ENCODE assay signal across 18 mouse cellular contexts in the genomic region with DNA sequence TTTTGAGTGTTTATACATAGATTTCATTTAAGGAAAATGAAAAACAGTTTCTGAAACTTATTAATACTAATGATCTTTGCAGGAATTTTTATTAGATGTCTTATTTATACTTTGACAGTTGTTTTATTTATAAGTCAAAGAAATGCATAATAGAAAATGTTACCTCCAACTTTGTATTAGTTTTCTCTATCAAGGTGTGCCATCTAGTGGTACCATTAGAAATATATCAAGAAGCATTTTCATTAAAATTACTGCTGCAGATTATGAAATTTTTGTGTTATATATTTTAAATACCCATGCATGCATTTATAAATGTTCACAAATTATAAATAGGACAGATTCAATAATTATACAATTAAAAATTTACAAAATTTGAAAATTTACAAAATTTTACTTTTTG.
DNase-seq lines count a peak whose midpoint lies in the region; ATAC-seq and TF ChIP-seq lines count a peak whose summit lies in the region.
"Had no signal": no experiment of that assay in that cellular context is flagged by ENCODE, and none has a peak within 500 bp of the region (broad histone marks: within the 10 kb centered on the region; RNA-seq: fewer than 3 reads in every experiment).

No protein-coding gene starts in this region.

- peak; percentile 20 for TF ChIP-seq RAD21 in CH12.LX (IDR thresholded peaks at IDR 0.05; ENCODE audit: low read depth, low read length)

- H3K27ac ChIP-seq in heart, adult 2 months = no peak overlapping the region
- no peak overlapping the region for H3K27ac ChIP-seq in liver, postnatal 0 days (ENCODE audit: low read depth)
- no peak overlapping the region for H3K27ac ChIP-seq in CH12.LX (ENCODE audit: insufficient read depth, low read depth)
- no peak overlapping the region for H3K27ac ChIP-seq in thymus, adult 2 months (ENCODE audit: control insufficient read depth, insufficient read depth, low read length)
- H3K27ac ChIP-seq: embryonic facial prominence, embryonic 15.5 days; forebrain, embryonic 12.5 days; kidney, embryonic 15.5 days; limb, embryonic 13.5 days; lung, embryonic 15.5 days had no signal

- in situ Hi-C loops in CH12.LX (cut with MboI; ENCODE audit: low pct_ligation_motif_present, low pct_unique_long_range_greater_than_20kb, low sequenced_read_pairs) = no loop called here

- H3K27me3 ChIP-seq in heart, adult 2 months (ENCODE audit: control insufficient read depth, insufficient read depth, low read length) = no peaks in the 10 kb centered on the region
- no peaks in the 10 kb centered on the region for H3K27me3 ChIP-seq in liver, postnatal 0 days (ENCODE audit: insufficient read depth, low read length)
- H3K27me3 ChIP-seq in CH12.LX (replicated peaks) = no peaks in the 10 kb centered on the region
- no peaks in the 10 kb centered on the region for H3K27me3 ChIP-seq in thymus, adult 2 months (ENCODE audit: control insufficient read depth, insufficient read depth, low read length)
- H3K27me3 ChIP-seq: embryonic facial prominence, embryonic 15.5 days; forebrain, embryonic 12.5 days; kidney, embryonic 15.5 days; limb, embryonic 13.5 days; lung, embryonic 15.5 days had no signal

- no peak for TF ChIP-seq POLR2A in heart, adult 2 months (IDR thresholded peaks at IDR 0.05; ENCODE audit: insufficient read depth, low read depth, low read length)
- no peak for TF ChIP-seq POLR2A in CH12.LX (IDR thresholded peaks at IDR 0.05; ENCODE audit: low read depth, low read length)
- no peak for TF ChIP-seq POLR2A in thymus, adult 2 months (IDR thresholded peaks at IDR 0.05; ENCODE audit: control insufficient read depth, extremely low read depth, insufficient read depth, low read length, poor library complexity)

- no peak for DNase-seq in heart, adult 2 months
- no peak for DNase-seq in heart, adult 11 months
- no peak for DNase-seq in liver, postnatal 0 days
- DNase-seq in liver (no peak), CH12.LX (ENCODE audit: extremely low read depth) (no peak)
- peak; percentile 15 for DNase-seq in embryo, embryonic 10.5 days (ENCODE audit: low spot score)
- DNase-seq in thymus, adult 2 months = no peak
- DNase-seq: adrenal gland, postnatal 36 days; cerebellum, postnatal 14 days; heart, postnatal 14 days; right cerebral cortex, postnatal 14 days had no signal

- TF ChIP-seq EP300 in heart, adult 2 months (IDR thresholded peaks at IDR 0.05; ENCODE audit: insufficient read depth, low read depth, low read length) = no peak
- no peak for TF ChIP-seq EP300 in liver, postnatal 0 days (IDR thresholded peaks at IDR 0.05; ENCODE audit: low read depth)
- TF ChIP-seq EP300 in CH12.LX (IDR thresholded peaks at IDR 0.05; ENCODE audit: low read length) = no peak

- H3K9me3 ChIP-seq in liver, postnatal 0 days (ENCODE audit: low read length) = no peaks in the 10 kb centered on the region
- H3K9me3 ChIP-seq in CH12.LX (replicated peaks; ENCODE audit: low read length) = peaks cover 35% of the 10 kb centered on the region
- H3K9me3 ChIP-seq: embryonic facial prominence, embryonic 15.5 days; forebrain, embryonic 12.5 days; kidney, embryonic 15.5 days; limb, embryonic 13.5 days; lung, embryonic 15.5 days had no signal

- no peak overlapping the region for H3K4me2 ChIP-seq in liver, postnatal 0 days (ENCODE audit: low read depth, low read length)
- no peak overlapping the region for H3K4me2 ChIP-seq in CH12.LX (ENCODE audit: insufficient read depth, low read depth, poor library complexity, severe bottlenecking)
- H3K4me2 ChIP-seq: embryonic facial prominence, embryonic 15.5 days; forebrain, embryonic 12.5 days; kidney, embryonic 15.5 days; limb, embryonic 13.5 days; lung, embryonic 15.5 days; midbrain, embryonic 11.5 days had no signal

- no peaks in the 10 kb centered on the region for H3K4me1 ChIP-seq in heart, adult 2 months (ENCODE audit: control insufficient read depth, insufficient read depth, low read length)
- H3K4me1 ChIP-seq in liver, postnatal 0 days (ENCODE audit: insufficient read depth) = no peaks in the 10 kb centered on the region
- H3K4me1 ChIP-seq in CH12.LX (ENCODE audit: control insufficient read depth in 1 of 2, insufficient read depth in 2 of 2) = no peaks in the 10 kb centered on the region
- no peaks in the 10 kb centered on the region for H3K4me1 ChIP-seq in thymus, adult 2 months (replicated peaks; ENCODE audit: control insufficient read depth, insufficient read depth, low read length)
- H3K4me1 ChIP-seq: embryonic facial prominence, embryonic 15.5 days; forebrain, embryonic 12.5 days; kidney, embryonic 15.5 days; limb, embryonic 13.5 days; lung, embryonic 15.5 days had no signal

- no peaks in the 10 kb centered on the region for H3K79me2 ChIP-seq in heart, adult 2 months (replicated peaks; ENCODE audit: control insufficient read depth, insufficient read depth, low read length)
- H3K79me2 ChIP-seq in CH12.LX (replicated peaks; ENCODE audit: control insufficient read depth, extremely low read depth, insufficient read depth, poor library complexity, severe bottlenecking) = no peaks in the 10 kb centered on the region

- H3K9ac ChIP-seq in heart, adult 2 months (ENCODE audit: low read depth, low read length) = no peak overlapping the region
- no peak overlapping the region for H3K9ac ChIP-seq in liver, postnatal 0 days (replicated peaks)
- no peak overlapping the region for H3K9ac ChIP-seq in CH12.LX (ENCODE audit: insufficient read depth, low read depth)
- H3K9ac ChIP-seq: embryonic facial prominence, embryonic 15.5 days; forebrain, embryonic 12.5 days; kidney, embryonic 15.5 days; limb, embryonic 13.5 days; lung, embryonic 15.5 days had no signal

- intact Hi-C loops in heart, adult 2 months (cut with DNase I) = loop anchor here (1.0 to 5.0 kb wide), 3 partner anchors 86 to 374 kb away; no protein-coding TSS in a partner anchor

- ATAC-seq in liver, postnatal 0 days = no peak
- ATAC-seq: activated CD4-positive, CD25-positive, alpha-beta regulatory T cell, adult 4 months had no signal

- H3K36me3 ChIP-seq in heart, adult 2 months (ENCODE audit: control insufficient read depth, insufficient read depth, low read length) = no peaks in the 10 kb centered on the region
- H3K36me3 ChIP-seq in liver, postnatal 0 days (replicated peaks; ENCODE audit: insufficient read depth, low read length) = no peaks in the 10 kb centered on the region
- no peaks in the 10 kb centered on the region for H3K36me3 ChIP-seq in CH12.LX (replicated peaks in 1 of 2; ENCODE audit: control insufficient read depth in 1 of 2, insufficient read depth in 1 of 2, low read length in 1 of 2)
- no peaks in the 10 kb centered on the region for H3K36me3 ChIP-seq in thymus, adult 2 months (ENCODE audit: control insufficient read depth, insufficient read depth, low read length)
- H3K36me3 ChIP-seq: embryonic facial prominence, embryonic 15.5 days; forebrain, embryonic 12.5 days; kidney, embryonic 15.5 days; limb, embryonic 13.5 days; lung, embryonic 15.5 days had no signal

- H3K4me3 ChIP-seq in heart, adult 2 months = no peak overlapping the region
- H3K4me3 ChIP-seq in liver, postnatal 0 days (ENCODE audit: low read depth, low read length) = no peak overlapping the region
- no peak overlapping the region for H3K4me3 ChIP-seq in CH12.LX (replicated peaks in 1 of 3; ENCODE audit: low read depth in 2 of 3, low read length in 2 of 3, poor library complexity in 1 of 3)
- H3K4me3 ChIP-seq in thymus, adult 2 months (ENCODE audit: control insufficient read depth, insufficient read depth, low read length) = no peak overlapping the region
- H3K4me3 ChIP-seq: embryonic facial prominence, embryonic 15.5 days; forebrain, embryonic 12.5 days; kidney, embryonic 15.5 days; limb, embryonic 13.5 days; lung, embryonic 15.5 days had no signal

- dilution Hi-C loops in CH12.LX (cut with MboI; ENCODE audit: extremely low pct_ligation_motif_present, extremely low pct_unique_long_range_greater_than_20kb, low sequenced_read_pairs) = no loop called here

- TF ChIP-seq CTCF in heart, adult 2 months (IDR thresholded peaks at IDR 0.05) = peak; percentile 75
- TF ChIP-seq CTCF in liver, postnatal 0 days (IDR thresholded peaks at IDR 0.05; ENCODE audit: low read depth) = peak; percentile 20; the same call in 1 of the 2 replicates
- TF ChIP-seq CTCF in CH12.LX (conservative IDR thresholded peaks at IDR 0.05 in 1 of 2, IDR thresholded peaks at IDR 0.05 in 1 of 2; ENCODE audit: low read depth in 2 of 2, low read length in 2 of 2) = no peak
- TF ChIP-seq CTCF in thymus, adult 2 months (IDR thresholded peaks at IDR 0.05; ENCODE audit: borderline replicate concordance, control insufficient read depth, extremely low read depth, insufficient read depth, low read length, poor library complexity) = no peak

TF ChIP-seq in CH12.LX, 34 proteins besides CTCF, POLR2A, EP300 and RAD21:
- TF ChIP-seq TCF12 (IDR thresholded peaks at IDR 0.05; ENCODE audit: low read depth, low read length) (no peak), BHLHE40 (IDR thresholded peaks at IDR 0.05; ENCODE audit: low read depth, low read length) (no peak), USF1 (IDR thresholded peaks at IDR 0.05; ENCODE audit: low read depth, low read length) (no peak), MEF2A (IDR thresholded peaks at IDR 0.05; ENCODE audit: borderline replicate concordance, low read depth, low read length) (no peak), TBP (conservative IDR thresholded peaks at IDR 0.05; ENCODE audit: low read depth, low read length) (no peak), JUN (IDR thresholded peaks at IDR 0.05; ENCODE audit: insufficient read depth, low read depth, low read length) (no peak)

Comparison
In these comparisons a context has a peak if more than half of its experiments do, and no peak if none do; other contexts are left out.
1. CTCF ChIP-seq: peak in heart, adult 2 months (single experiment) and liver, postnatal 0 days (single experiment); none in CH12.LX (0 of 2) and thymus, adult 2 months (single experiment).